Mouse (Mus musculus): ENCODE measurements around the gene Gm9936.
"Not testable (repeated sequence)": the region's sequence is repeated elsewhere in the genome, so short reads cannot be mapped to it uniquely, and the experiment has no call there.

Gene Gm9936

GRCm38 (mm10) chr5:114858582-114858981, at the start of gene Gm9936:
Gene Gm9936 (minus strand): TSS chr5:114858682.
- DNase-seq (ENCODE audit: low spot score), result no peak

GRCm38 (mm10) chr5:114902413-114902812, 43.9 kb upstream of the Gm9936 start:
- no peak for DNase-seq (ENCODE audit: low spot score)

- DNase-seq (ENCODE audit: low spot score), result no peak
These were observed 40.4 kb upstream of the Gm9936 start for GRCm38 (mm10) chr5:114898857-114899256.

- DNase-seq (ENCODE audit: low spot score), result no peak
These were observed 38.9 kb upstream of the Gm9936 start for GRCm38 (mm10) chr5:114897374-114897793.

- DNase-seq (ENCODE audit: low spot score), result no peak
These were observed 38.3 kb upstream of the Gm9936 start, which contains the start of gene Oasl2 for GRCm38 (mm10) chr5:114896688-114897373. Gene Oasl2 (plus strand): TSS chr5:114896936.

- DNase-seq (ENCODE audit: low spot score), result no peak
These were observed 37.1 kb upstream of the Gm9936 start for GRCm38 (mm10) chr5:114895542-114895941.

- DNase-seq (ENCODE audit: low spot score), result no peak
These were observed 30.5 kb upstream of the Gm9936 start for GRCm38 (mm10) chr5:114888995-114889394.

- no peak for DNase-seq (ENCODE audit: low spot score)
These were observed 28.3 kb upstream of the Gm9936 start for GRCm38 (mm10) chr5:114886801-114887200.

- no peak for DNase-seq (ENCODE audit: low spot score)
These were observed 24.5 kb upstream of the Gm9936 start for GRCm38 (mm10) chr5:114883022-114883421.

GRCm38 (mm10) chr5:114882319-114882718, 23.8 kb upstream of the Gm9936 start:
- not testable (repeated sequence) for DNase-seq (ENCODE audit: low spot score)

GRCm38 (mm10) chr5:114879399-114879798, 20.9 kb upstream of the Gm9936 start:
- no peak for DNase-seq (ENCODE audit: low spot score)

- no peak for DNase-seq (ENCODE audit: low spot score)
These were observed 19.0 kb upstream of the Gm9936 start for GRCm38 (mm10) chr5:114877487-114877886.

- no peak for DNase-seq (ENCODE audit: low spot score)
These were observed 17.8 kb upstream of the Gm9936 start for GRCm38 (mm10) chr5:114876331-114876730.

GRCm38 (mm10) chr5:114875858-114876257, 17.4 kb upstream of the Gm9936 start:
- no peak for DNase-seq (ENCODE audit: low spot score)

- DNase-seq (ENCODE audit: low spot score), result no peak
These were observed 6.8 kb upstream of the Gm9936 start for GRCm38 (mm10) chr5:114865279-114865678.

- DNase-seq (ENCODE audit: low spot score), result no peak
These were observed 6.3 kb upstream of the Gm9936 start for GRCm38 (mm10) chr5:114864813-114865212.

- no peak for DNase-seq (ENCODE audit: low spot score)
These were observed 3.2 kb upstream of the Gm9936 start for GRCm38 (mm10) chr5:114861730-114862129.

GRCm38 (mm10) chr5:114859253-114859652, 771 bp upstream of the Gm9936 start:
- DNase-seq (ENCODE audit: low spot score), result peak; percentile 17

GRCm38 (mm10) chr5:114853364-114853763, 5.1 kb downstream of the Gm9936 start, which contains the start of gene 4930519G04Rik:
Gene 4930519G04Rik (plus strand): TSS chr5:114853664.
- DNase-seq (ENCODE audit: low spot score), result not testable (repeated sequence)

- DNase-seq (ENCODE audit: low spot score), result no peak
These were observed 6.8 kb downstream of the Gm9936 start for GRCm38 (mm10) chr5:114851565-114852236.

- not testable (repeated sequence) for DNase-seq (ENCODE audit: low spot score)
These were observed 14.1 kb downstream of the Gm9936 start for GRCm38 (mm10) chr5:114844371-114844770.

- no peak for DNase-seq (ENCODE audit: low spot score)
These were observed 15.8 kb downstream of the Gm9936 start for GRCm38 (mm10) chr5:114842674-114843073.

GRCm38 (mm10) chr5:114842155-114842554, 16.3 kb downstream of the Gm9936 start:
- not testable (repeated sequence) for DNase-seq (ENCODE audit: low spot score)

Measured in ovary, adult 18-20 months (tissue).